Mouse (Mus musculus): ENCODE measurements around the gene Tgtp2.

DNA sequence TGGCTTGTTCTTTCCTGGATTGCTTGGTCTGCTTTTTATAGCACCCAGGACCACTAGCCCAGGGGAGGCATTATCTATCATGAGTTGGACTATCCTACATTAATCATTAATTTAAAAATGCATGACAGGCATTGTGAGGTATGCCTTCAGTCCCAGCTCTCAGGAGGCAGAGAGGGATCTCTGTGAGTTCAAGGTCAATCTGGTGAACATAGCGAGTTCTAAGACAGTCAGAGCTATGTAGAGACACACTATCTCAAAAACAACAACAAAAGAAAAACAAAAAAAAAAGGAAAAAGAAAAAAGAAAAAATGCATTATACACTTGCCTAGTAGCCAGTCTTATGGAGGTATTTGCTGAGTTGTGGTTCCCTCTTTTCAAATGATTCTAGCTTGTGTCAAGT lies 20.4 kb upstream of the Tgtp2 start:
- no peak for TF ChIP-seq GATA1 (IDR thresholded peaks at IDR 0.05; ENCODE audit: borderline replicate concordance, low read length)
- no peak for TF ChIP-seq CTCF (IDR thresholded peaks at IDR 0.05; ENCODE audit: low read depth, low read length)
- no peak for TF ChIP-seq POLR2AphosphoS5 (IDR thresholded peaks at IDR 0.05; ENCODE audit: insufficient replicate concordance, low read depth, low read length)

Measured in G1E (cell line).